Mouse (Mus musculus) layer of hippocampus, postnatal 25 days (tissue): ENCODE results near the gene Fat2. TPM values are rescaled to one million over a fixed set of nuclear protein-coding genes. Genes with fewer than 3 reads are reported as not detected.
A peak's percentile ranks its signal among the peaks of the same experiment; 100 is the strongest.

Source experiments
- DNase-seq, 2 experiments: peaks; one replicate each; pipeline ENCODE4 v3.0.0; 2022; ENCODE audit warnings: mixed read lengths in 2 of 2, low spot score in 1 of 2; ENCODE audit errors: extremely low spot score in 1 of 2
- total RNA-seq, 2 experiments: library from RNA; stranded (reverse); gene quantifications; 2 replicates each; pipeline ENCODE4 v1.2.3; 2021

Fat2 gene
- total RNA-seq, 2 experiments from 2014 or later: 0.44 to 0.63 TPM

DNA sequence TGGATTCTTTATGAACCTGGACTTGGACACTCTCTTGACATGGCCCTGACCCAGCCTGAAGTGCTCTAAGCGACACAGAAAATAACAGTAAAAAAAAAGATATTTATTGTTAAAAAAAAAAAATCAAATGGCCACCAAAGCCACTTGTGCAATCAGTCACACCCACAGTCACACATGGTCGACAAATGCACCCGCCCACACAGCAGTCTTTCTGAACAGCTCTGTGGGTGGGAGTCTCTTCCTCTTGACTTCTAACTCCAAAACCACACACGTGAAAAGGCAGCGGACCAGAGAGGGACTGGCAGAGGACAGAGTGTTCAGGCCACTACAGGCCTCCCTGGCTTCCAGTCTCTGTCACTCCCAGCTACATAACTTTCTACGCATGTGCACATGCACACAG, 85.8 kb downstream of the Fat2 start:
- peak; percentile 21 to 38 for DNase-seq

DNA sequence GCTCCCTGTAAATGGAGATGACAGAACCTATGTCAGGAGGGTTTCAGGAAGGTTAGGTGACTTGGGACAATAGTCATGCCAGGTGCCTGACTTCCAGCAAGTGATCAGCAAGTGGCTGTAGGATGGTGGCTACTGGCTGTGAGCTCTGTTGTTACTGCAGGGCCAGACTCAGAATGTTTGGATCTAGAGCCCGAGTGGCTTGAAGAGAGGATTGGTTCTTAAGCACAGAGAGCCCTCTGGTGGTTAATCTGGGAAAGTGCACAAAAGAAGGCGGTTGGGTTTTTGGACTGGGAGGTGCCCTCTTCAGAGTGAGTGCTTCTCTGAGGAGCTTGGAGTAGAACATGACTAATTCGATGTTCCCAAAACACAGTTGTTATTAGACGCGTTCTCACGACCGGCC, 95.8 kb downstream of the Fat2 start:
- DNase-seq: peak; percentile 40 to 65

DNA sequence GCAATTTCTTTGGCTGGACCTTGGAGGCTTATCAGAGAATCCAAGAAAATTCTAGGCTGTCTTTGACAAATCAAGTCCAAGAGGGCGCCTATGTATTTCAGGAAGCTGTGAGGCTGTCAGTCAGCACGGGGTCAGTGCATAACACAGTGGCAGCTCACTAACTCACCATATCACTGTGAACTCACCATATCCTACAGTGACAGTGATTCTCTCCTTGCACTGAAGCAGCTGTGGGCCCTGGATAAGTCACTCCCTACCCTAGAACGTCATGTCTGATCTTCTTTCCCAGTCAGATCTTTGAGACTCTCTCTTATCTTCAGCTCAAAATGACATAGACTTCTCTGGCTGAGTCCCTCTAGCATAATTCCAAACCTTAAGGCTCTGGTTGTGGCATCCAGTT, 96.9 kb downstream of the Fat2 start:
- DNase-seq: no peak

DNA sequence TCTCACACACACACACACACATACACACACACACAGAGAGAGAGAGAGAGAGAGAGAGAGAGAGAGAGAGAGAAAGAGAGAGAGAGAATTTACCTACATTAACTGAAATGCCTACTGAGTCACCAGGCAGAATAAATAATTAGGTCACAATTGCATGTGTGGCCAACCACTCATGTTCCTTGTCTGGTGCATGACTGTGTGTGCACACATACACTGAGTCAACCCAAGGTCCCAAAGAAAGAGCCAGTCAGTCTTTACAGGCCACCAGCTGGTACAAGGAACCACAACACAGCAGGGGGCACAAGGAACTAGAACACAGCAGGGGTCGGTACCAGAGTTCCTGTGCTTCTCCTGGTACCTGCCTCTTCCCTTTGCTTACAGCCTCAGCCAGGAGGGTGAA, 99.5 kb downstream of the Fat2 start:
- no peak for DNase-seq

DNA sequence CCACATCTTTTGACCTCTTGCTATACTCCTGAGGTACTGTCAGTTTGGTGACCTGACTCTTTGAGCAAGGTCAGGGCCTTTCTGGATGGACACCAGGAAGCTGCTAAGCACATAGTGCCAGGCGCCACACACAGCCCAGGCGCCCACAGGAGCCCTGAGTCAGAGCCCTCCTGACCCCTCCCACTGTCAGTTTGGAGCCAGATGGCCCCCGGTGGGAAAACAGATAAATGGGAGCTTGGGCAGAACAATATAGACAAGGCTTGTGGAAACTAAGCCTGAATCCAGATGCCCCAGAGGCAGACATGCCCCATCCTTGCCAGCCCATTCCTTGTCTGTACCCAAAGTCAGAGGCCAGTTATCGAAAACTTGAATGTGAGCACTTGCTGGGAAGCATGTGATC, 101.6 kb downstream of the Fat2 start:
- no peak for DNase-seq

DNA sequence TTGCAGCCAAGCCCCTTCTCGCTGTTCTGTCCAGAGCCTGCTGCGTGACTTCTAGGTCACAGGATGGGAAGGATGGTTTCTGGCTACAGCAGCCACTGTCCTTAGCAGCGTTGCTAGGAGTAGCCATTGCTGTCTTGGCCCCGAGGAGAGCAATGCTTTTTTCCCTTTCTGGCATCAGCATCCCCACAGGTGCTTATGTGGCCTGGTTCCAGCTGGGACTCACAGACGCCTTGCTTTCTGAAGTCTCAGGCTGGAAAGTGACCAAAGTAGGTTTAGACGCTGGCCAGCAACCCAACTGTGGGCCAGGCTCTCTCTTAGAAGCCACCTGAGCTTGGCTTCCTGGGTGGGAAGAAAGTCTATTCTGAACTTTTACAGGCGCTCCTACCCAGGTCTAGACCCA, 102.1 kb downstream of the Fat2 start:
- DNase-seq: no peak

GRCm38 (mm10) chr11:55231034-55231433, 105.3 kb downstream of the Fat2 start:
- no peak for DNase-seq

DNA sequence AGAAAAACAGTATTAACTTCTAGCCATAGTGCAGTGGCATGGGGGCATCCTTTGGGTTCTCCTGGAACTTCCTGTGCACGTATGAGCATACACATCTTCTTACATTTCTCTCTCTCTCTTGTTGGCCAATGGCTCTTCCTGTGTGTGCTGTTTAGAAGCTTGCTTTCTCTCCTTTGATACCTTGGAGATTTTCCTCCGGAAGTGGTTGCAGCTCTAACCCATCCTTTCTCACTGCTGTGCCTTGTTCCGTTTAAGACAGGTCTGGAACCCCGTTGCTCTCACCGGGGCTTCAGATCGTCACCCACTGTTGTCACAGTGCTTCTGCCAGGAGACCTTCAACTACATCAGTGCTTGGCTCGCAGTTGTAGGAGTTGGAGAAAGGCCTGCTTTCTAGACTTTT, 115.1 kb downstream of the Fat2 start:
- DNase-seq: no peak

- DNase-seq: no peak
These were observed 117.9 kb downstream of the Fat2 start for GRCm38 (mm10) chr11:55218473-55218872.

DNA sequence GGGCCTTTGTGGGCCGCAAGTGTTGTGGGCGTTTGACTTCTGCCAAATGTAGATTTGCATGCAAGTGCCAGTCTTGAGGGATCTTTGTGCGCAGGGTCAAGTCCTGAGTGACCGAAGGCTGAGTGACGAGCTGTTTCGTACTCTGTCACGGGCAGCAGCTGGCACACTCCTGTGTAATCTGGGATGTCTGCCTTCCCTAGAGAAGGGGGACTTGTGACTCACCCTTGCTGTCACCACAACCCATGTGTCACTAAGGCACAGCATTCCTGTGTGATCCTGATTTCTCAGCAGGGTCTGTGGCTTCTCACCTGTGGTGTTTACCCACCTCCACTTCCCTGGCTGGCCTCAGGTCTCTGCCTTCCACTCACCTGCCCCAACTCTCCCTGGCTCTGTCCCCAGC, 118.5 kb downstream of the Fat2 start:
- no peak for DNase-seq

DNA sequence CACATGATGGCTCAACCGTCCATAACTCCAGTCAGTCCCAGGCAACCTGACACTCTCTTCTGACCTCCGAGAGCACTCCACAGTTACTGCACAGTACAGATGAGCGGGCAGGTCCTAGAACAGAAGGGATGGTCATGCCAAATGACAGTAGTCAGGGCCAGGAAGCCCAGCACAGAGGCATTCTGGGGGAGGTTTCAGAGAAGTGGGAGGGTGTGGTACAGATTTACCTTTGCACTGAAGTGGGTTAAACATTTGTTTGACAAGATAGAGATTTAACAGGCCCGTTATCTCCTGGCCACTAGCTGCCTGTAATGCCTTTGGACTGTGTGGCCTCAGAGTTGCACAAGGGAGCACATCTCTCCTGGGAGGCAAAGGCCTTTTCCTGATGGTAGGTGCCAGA, 118.9 kb downstream of the Fat2 start:
- DNase-seq: no peak

GRCm38 (mm10) chr11:55216830-55217229, 119.5 kb downstream of the Fat2 start:
- DNase-seq: no peak

DNA sequence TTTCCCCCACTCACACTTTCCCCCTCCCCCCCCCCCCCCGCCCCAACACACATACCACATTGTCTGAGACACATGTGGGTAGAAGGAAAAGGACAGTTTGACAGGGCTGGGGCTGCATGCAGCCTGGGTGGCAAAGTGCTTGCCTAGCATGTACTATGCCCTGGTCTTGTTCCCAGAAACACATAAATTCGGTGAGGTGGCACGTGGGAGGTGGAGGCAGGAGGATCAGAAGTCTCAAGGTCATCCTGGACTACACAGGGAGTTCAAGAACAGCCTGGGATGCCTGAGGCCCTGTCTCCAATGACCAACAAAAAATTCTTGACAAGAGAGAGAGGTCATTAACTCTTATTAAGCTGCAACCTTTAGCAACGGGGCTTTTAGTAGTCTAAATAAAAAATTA, 120.3 kb downstream of the Fat2 start:
- no peak for DNase-seq

DNA sequence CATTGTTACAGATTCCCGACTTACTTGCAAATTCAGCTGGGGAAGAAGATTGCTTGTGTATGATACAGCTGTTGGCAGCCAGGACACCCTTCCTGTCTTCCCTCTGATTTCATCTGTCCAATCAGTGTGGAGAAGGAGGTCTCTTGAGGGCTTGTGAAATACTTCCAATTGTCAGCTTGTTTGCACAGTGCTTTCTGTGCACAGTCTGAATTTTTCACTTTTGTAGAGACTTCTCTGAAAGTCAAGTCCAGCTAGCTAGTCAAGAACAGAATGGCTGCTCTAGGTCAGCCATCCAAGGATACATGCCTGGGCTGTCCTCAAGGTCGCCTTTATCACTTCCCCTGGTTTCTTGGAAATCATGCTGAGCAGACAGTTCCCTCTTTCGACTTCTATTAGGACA, 121.4 kb downstream of the Fat2 start:
- DNase-seq: no peak

DNA sequence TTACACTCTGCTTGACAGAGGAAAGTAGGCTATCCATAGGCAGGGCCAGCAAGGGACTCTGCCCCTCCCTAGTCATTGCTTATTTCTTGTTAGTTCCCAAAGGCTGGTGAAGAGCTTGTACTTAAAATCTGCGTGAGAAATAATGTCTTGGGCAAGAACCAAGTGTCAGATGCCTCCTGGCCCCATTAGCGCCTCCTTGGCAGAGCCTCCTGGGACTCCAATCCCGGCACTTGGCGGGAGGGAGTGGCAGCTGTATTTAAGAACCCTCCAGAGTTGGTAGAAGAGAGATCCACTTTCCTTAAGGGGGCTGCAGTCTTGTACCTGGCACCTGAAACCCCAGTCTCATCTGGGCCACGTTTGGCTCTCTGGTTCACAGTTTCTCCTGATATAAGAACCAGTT, 122.2 kb downstream of the Fat2 start:
- DNase-seq: no peak

GRCm38 (mm10) chr11:55213518-55213917, 122.8 kb downstream of the Fat2 start:
- DNase-seq: no peak

DNA sequence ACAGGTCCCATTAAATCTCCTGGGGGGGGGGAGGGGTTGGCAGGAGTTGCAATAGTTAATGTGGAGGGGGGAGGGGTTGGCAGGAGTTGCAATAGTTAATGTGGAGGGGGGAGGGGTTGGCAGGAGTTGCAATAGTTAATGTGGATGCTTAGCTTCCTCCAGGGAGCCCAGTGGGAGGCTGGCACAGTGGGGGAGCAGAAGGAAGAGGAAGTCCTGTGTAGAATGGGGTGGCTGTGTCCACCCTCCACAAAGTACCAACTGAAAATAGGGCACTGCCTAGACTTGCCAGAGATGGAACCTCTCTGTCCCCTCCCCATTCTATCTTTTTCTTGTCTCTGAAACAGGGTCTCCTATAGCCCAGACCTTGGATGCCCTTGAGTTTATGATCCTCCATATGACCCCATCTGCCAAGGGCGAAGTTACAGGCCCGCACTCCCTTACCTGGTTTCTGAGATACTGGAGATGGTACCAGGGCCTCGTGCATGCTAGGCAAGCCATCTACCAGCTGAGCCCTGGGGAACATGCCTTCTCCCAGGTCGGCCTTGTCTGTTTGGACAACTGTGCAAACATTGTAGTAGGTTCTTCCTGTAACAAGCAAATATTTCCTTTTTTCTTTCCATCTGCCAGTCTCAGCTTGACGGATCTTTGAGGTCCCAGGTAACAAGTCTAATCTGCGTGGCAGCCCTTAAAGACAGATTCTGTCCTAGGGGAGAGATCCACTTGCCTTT, 126.6 kb downstream of the Fat2 start:
- DNase-seq: no peak

- DNase-seq: no peak
These were observed 127.3 kb downstream of the Fat2 start for GRCm38 (mm10) chr11:55209032-55209431.

DNA sequence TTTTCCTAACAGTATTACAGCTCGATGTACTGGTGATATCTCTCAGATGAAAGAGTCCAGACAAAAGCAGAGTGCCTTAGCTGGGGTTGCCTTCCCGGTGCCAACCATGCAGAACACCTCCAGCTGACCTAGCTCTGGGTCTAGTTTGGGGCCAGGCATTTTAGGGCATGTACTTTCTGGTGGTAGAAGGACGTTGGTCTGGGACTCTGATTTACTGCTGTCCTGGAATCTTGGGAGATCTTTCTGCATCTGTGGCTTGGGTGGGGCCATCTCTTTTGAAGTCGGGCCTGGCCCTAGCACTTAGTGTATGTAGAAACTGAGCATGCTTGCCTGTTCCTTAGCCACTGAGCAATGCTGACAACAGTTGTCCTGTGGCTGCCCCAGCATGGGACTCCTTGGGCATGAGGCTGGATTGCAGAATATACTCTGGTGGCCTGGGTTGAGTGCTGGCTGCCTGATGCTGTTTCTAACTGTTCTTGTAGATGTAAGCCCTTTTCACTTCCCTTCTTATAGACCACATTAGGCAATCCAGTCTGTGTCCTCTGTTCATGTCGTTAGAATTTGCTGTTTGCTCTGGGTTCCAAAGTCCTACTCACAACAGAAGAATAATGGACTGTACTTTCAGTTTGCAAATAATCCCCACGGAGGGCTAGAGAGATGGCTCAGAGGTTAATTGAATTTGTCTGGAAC, 128.2 kb downstream of the Fat2 start:
- no peak for DNase-seq

DNA sequence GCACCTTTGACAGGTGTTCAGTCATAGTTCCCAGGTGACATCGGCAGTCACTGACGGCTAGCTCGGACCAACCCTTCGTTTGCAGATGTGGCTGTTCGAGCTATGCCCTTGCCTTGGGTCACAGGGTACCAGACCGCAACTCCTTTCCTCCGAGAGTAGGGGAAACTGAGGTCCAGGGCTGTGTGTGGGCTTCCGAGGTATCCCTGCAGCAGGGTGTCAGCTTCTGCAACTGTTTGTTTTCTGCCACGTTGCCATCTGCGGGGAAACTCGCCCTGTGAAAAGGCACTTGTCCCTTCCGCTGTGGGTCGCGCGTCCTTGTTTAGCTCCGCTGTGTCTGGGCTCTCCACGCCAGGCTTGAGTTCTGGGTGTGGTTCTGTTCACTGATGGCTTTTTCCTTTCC, 131.8 kb downstream of the Fat2 start:
- peak; percentile 38 to 44 for DNase-seq

DNA sequence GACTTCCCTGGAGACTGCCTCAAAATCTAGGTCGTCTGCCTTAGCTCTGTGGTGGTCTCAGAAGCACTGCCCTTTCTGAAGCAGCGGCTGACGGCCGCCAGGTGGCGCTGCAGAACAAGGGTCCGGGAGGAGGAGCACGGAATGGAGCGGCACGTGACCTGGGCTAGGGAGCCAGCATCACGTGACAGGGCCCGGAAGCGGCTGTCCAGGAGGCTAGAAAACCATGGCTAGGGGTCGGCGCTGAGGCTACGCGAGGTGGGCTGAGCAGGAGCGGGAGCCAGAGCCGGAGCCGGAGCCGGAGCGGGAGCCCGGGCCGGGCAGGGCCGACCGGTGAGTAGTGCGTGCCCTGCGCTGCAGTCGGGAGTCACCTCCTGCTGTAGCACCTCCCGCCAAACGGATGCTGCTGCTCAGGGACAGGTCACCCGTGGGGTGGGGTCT, 132.2 kb downstream of the Fat2 start, which contains the start of gene Slc36a1:
Gene Slc36a1, plus strand, starts transcription at position 192 of the 438 bp plus-strand sequence.
- DNase-seq: peak; percentile 98 to 99
